Mouse (Mus musculus): ENCODE results near the gene Card10. TPM values are rescaled to one million over a fixed set of nuclear protein-coding genes. Genes with fewer than 3 reads are reported as not detected.

The Card10 gene
- polyA plus RNA-seq, 1 experiment from 2014 or later, result 1.5 TPM

GRCm38 (mm10) chr15:78815314-78816073 lies 12.7 kb upstream of the Card10 start:
- ATAC-seq, result peak; percentile 94
- H3K36me3 ChIP-seq (replicated peaks; ENCODE audit: insufficient read depth, low read length), result no peaks in the 10 kb centered on the region
- no peaks in the 10 kb centered on the region for H3K27me3 ChIP-seq (ENCODE audit: insufficient read depth, low read length)
- H3K9ac ChIP-seq (replicated peaks), result no peak overlapping the region; the same call in 1 of the 2 replicates
- peaks cover 13% of the 10 kb centered on the region for H3K4me1 ChIP-seq (ENCODE audit: insufficient read depth)
- WGBS (ENCODE audit: insufficient replicate concordance), result 19% methylated on average over 11 of the region's 11 CpGs
- no peaks in the 10 kb centered on the region for H3K9me3 ChIP-seq (ENCODE audit: low read length)
- H3K4me3 ChIP-seq (ENCODE audit: low read depth, low read length), result no peak overlapping the region
- TF ChIP-seq CTCF (IDR thresholded peaks at IDR 0.05; ENCODE audit: low read depth) (no peak), EP300 (IDR thresholded peaks at IDR 0.05; ENCODE audit: low read depth) (no peak)
- H3K27ac ChIP-seq (ENCODE audit: low read depth), result peak overlapping the region; percentile 62
- H3K4me2 ChIP-seq (ENCODE audit: low read depth, low read length), result peak overlapping the region; percentile 54
- DNase-seq, result peak; percentile 60

- 69% methylated on average over 4 of the region's 4 CpGs for WGBS (ENCODE audit: insufficient replicate concordance)
- H3K27me3 ChIP-seq (ENCODE audit: insufficient read depth, low read length), result no peaks in the 10 kb centered on the region
- no peaks in the 10 kb centered on the region for H3K36me3 ChIP-seq (replicated peaks; ENCODE audit: insufficient read depth, low read length)
- no peak overlapping the region for H3K4me2 ChIP-seq (ENCODE audit: low read depth, low read length)
- H3K4me1 ChIP-seq (ENCODE audit: insufficient read depth), result peaks cover 18% of the 10 kb centered on the region
- H3K9ac ChIP-seq (replicated peaks), result no peak overlapping the region
- TF ChIP-seq EP300 (IDR thresholded peaks at IDR 0.05; ENCODE audit: low read depth) (no peak), CTCF (IDR thresholded peaks at IDR 0.05; ENCODE audit: low read depth) (no peak)
- H3K27ac ChIP-seq (ENCODE audit: low read depth), result no peak overlapping the region
- H3K9me3 ChIP-seq (ENCODE audit: low read length), result no peaks in the 10 kb centered on the region
- no peak for DNase-seq
- H3K4me3 ChIP-seq (ENCODE audit: low read depth, low read length), result no peak overlapping the region
- ATAC-seq, result no peak
Measured at GRCm38 (mm10) chr15:78813603-78814002, 10.8 kb upstream of the Card10 start.

GRCm38 (mm10) chr15:78810146-78810545 lies 7.3 kb upstream of the Card10 start:
- WGBS (ENCODE audit: insufficient replicate concordance), result 46% methylated on average over 9 of the region's 9 CpGs
- DNase-seq (no peak), ATAC-seq (peak; percentile 37)

GRCm38 (mm10) chr15:78809739-78810138 lies 6.9 kb upstream of the Card10 start:
- H3K36me3 ChIP-seq (replicated peaks; ENCODE audit: insufficient read depth, low read length), result no peaks in the 10 kb centered on the region
- no peak overlapping the region for H3K27ac ChIP-seq (ENCODE audit: low read depth)
- no peaks in the 10 kb centered on the region for H3K9me3 ChIP-seq (ENCODE audit: low read length)
- no peaks in the 10 kb centered on the region for H3K27me3 ChIP-seq (ENCODE audit: insufficient read depth, low read length)
- TF ChIP-seq CTCF (IDR thresholded peaks at IDR 0.05; ENCODE audit: low read depth), result no peak
- ATAC-seq (peak; percentile 13; the same call in 1 of the 2 replicates), DNase-seq (no peak)
- 63% methylated on average over 9 of the region's 9 CpGs for WGBS (ENCODE audit: insufficient replicate concordance)
- H3K4me1 ChIP-seq (ENCODE audit: insufficient read depth), result peaks cover 7% of the 10 kb centered on the region
- no peak overlapping the region for H3K9ac ChIP-seq (replicated peaks)
- H3K4me2 ChIP-seq (ENCODE audit: low read depth, low read length), result 0 out of 2 replicates have a peak overlapping the region, but pooled peaks have one; percentile 11
- no peak overlapping the region for H3K4me3 ChIP-seq (ENCODE audit: low read depth, low read length)

More at GRCm38 (mm10) chr15:78810146-78810545, 7.3 kb upstream of the Card10 start:
- H3K9ac ChIP-seq (replicated peaks), result no peak overlapping the region
- no peaks in the 10 kb centered on the region for H3K9me3 ChIP-seq (ENCODE audit: low read length)
- no peaks in the 10 kb centered on the region for H3K36me3 ChIP-seq (replicated peaks; ENCODE audit: insufficient read depth, low read length)
- TF ChIP-seq EP300 (IDR thresholded peaks at IDR 0.05; ENCODE audit: low read depth) (no peak), CTCF (IDR thresholded peaks at IDR 0.05; ENCODE audit: low read depth) (no peak)
- H3K27me3 ChIP-seq (ENCODE audit: insufficient read depth, low read length), result no peaks in the 10 kb centered on the region
- no peak overlapping the region for H3K27ac ChIP-seq (ENCODE audit: low read depth)
- H3K4me3 ChIP-seq (ENCODE audit: low read depth, low read length), result no peak overlapping the region
- H3K4me1 ChIP-seq (ENCODE audit: insufficient read depth), result peaks cover 6% of the 10 kb centered on the region; the same call in 1 of the 2 replicates
- H3K4me2 ChIP-seq (ENCODE audit: low read depth, low read length), result 0 out of 2 replicates have a peak overlapping the region, but pooled peaks have one; percentile 11

- Histone ChIP-seq H3K4me3 (ENCODE audit: low read depth, low read length) (no peak overlapping the region), H3K27me3 (ENCODE audit: insufficient read depth, low read length) (no peaks in the 10 kb centered on the region), H3K9ac (replicated peaks) (no peak overlapping the region), H3K9me3 (ENCODE audit: low read length) (no peaks in the 10 kb centered on the region), H3K36me3 (replicated peaks; ENCODE audit: insufficient read depth, low read length) (no peaks in the 10 kb centered on the region), H3K4me2 (ENCODE audit: low read depth, low read length) (no peak overlapping the region), H3K27ac (ENCODE audit: low read depth) (no peak overlapping the region), H3K4me1 (ENCODE audit: insufficient read depth) (peaks cover 13% of the 10 kb centered on the region)
- WGBS (ENCODE audit: insufficient replicate concordance), result 57% methylated on average over 2 of the region's 2 CpGs
- TF ChIP-seq CTCF (IDR thresholded peaks at IDR 0.05; ENCODE audit: low read depth), result no peak
- TF ChIP-seq EP300 (IDR thresholded peaks at IDR 0.05; ENCODE audit: low read depth), result no peak
- DNase-seq (no peak), ATAC-seq (no peak)
Measured at GRCm38 (mm10) chr15:78808980-78809379, 6.1 kb upstream of the Card10 start.

GRCm38 (mm10) chr15:78807141-78807540 lies 4.3 kb upstream of the Card10 start:
- DNase-seq, result no peak
- H3K27me3 ChIP-seq (ENCODE audit: insufficient read depth, low read length), result peaks cover 16% of the 10 kb centered on the region; the same call in 1 of the 2 replicates
- H3K36me3 ChIP-seq (replicated peaks; ENCODE audit: insufficient read depth, low read length), result no peaks in the 10 kb centered on the region
- peaks cover 23% of the 10 kb centered on the region for H3K4me1 ChIP-seq (ENCODE audit: insufficient read depth)
- H3K9ac ChIP-seq (replicated peaks), result no peak overlapping the region
- no peak overlapping the region for H3K4me2 ChIP-seq (ENCODE audit: low read depth, low read length)
- no peaks in the 10 kb centered on the region for H3K9me3 ChIP-seq (ENCODE audit: low read length)
- TF ChIP-seq CTCF (IDR thresholded peaks at IDR 0.05; ENCODE audit: low read depth), result no peak
- TF ChIP-seq EP300 (IDR thresholded peaks at IDR 0.05; ENCODE audit: low read depth), result no peak
- ATAC-seq, result no peak
- H3K27ac ChIP-seq (ENCODE audit: low read depth), result no peak overlapping the region
- WGBS (ENCODE audit: insufficient replicate concordance), result 65% methylated on average over 3 of the region's 3 CpGs
- no peak overlapping the region for H3K4me3 ChIP-seq (ENCODE audit: low read depth, low read length)
